Comparison of ENCODE assay signal across 17 mouse cellular contexts in the genomic region with DNA sequence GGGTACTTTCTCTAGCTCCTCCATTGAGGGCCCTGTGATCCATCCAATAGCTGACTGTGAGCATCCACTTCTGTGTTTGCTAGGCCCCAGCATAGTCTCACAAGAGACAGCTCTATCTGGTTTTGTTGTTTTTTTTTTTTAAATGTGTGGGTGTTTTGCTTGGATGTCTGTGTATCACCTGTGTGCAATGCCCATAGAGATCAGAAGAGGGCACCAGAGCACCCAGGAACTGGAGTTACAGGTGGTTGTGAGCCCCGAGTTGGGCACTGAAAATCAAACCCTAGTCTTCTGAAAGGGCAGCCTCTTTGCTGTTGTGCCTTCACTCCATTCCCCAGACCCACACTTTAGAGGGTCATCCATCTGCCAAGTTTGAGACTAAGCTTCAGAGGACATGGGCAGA. TPM values are rescaled to one million over a fixed set of nuclear protein-coding genes. Genes with fewer than 3 reads are reported as not detected.
A peak's percentile ranks its signal among the peaks of the same experiment; 100 is the strongest.
DNase-seq lines count a peak whose midpoint lies in the region; ATAC-seq and TF ChIP-seq lines count a peak whose summit lies in the region.
"Had no signal": no experiment of that assay in that cellular context is flagged by ENCODE, and none has a peak within 500 bp of the region (broad histone marks: within the 10 kb centered on the region; RNA-seq: fewer than 3 reads in every experiment).

No protein-coding gene starts in this region.

- no peak overlapping the region for H3K27ac ChIP-seq in intestine, postnatal 0 days (ENCODE audit: low read depth, low read length)
- H3K27ac ChIP-seq in intestine, embryonic 15.5 days: no peak overlapping the region
- no peak overlapping the region for H3K27ac ChIP-seq in lung, postnatal 0 days (ENCODE audit: low read length)
- no peak overlapping the region for H3K27ac ChIP-seq in ES-E14 (ENCODE audit: insufficient read depth, low read depth, low read length, poor library complexity, severe bottlenecking)
- H3K27ac ChIP-seq in stomach, postnatal 0 days (replicated peaks): no peak overlapping the region
- no peak overlapping the region for H3K27ac ChIP-seq in hindbrain, embryonic 16.5 days (ENCODE audit: low read depth, low read length)
- H3K27ac ChIP-seq: embryonic facial prominence, embryonic 12.5 days; forebrain, embryonic 15.5 days; heart, embryonic 15.5 days; hindbrain, embryonic 10.5 days; limb, embryonic 15.5 days had no signal

- no peak overlapping the region for H3K4me3 ChIP-seq in intestine, postnatal 0 days (ENCODE audit: low read depth, low read length)
- H3K4me3 ChIP-seq in intestine, embryonic 15.5 days (replicated peaks): no peak overlapping the region
- no peak overlapping the region for H3K4me3 ChIP-seq in lung, postnatal 0 days (ENCODE audit: low read depth, low read length)
- no peak overlapping the region for H3K4me3 ChIP-seq in ES-E14 (ENCODE audit: insufficient read depth in 1 of 2, low read depth in 1 of 2, low read length in 2 of 2, poor library complexity in 1 of 2, severe bottlenecking in 1 of 2)
- H3K4me3 ChIP-seq in stomach, postnatal 0 days (ENCODE audit: low read depth, low read length): no peak overlapping the region
- H3K4me3 ChIP-seq in hindbrain, embryonic 16.5 days (ENCODE audit: low read length): no peak overlapping the region
- H3K4me3 ChIP-seq: embryonic facial prominence, embryonic 12.5 days; forebrain, embryonic 15.5 days; heart, embryonic 15.5 days; hindbrain, embryonic 10.5 days; limb, embryonic 15.5 days had no signal

- no peaks in the 10 kb centered on the region for H3K9me3 ChIP-seq in intestine, postnatal 0 days (ENCODE audit: control insufficient read depth)
- H3K9me3 ChIP-seq in intestine, embryonic 15.5 days: no peaks in the 10 kb centered on the region
- no peaks in the 10 kb centered on the region for H3K9me3 ChIP-seq in lung, postnatal 0 days (ENCODE audit: low read length)
- no peaks in the 10 kb centered on the region for H3K9me3 ChIP-seq in ES-E14 (ENCODE audit: control insufficient read depth, insufficient read depth, low read depth, low read length)
- no peaks in the 10 kb centered on the region for H3K9me3 ChIP-seq in stomach, postnatal 0 days (ENCODE audit: control insufficient read depth, low read length)
- peaks cover 3% of the 10 kb centered on the region; the same call in 1 of the 2 replicates for H3K9me3 ChIP-seq in hindbrain, embryonic 16.5 days (ENCODE audit: control insufficient read depth, low read length)
- H3K9me3 ChIP-seq: embryonic facial prominence, embryonic 12.5 days; forebrain, embryonic 15.5 days; heart, embryonic 15.5 days; limb, embryonic 15.5 days had no signal

- in situ Hi-C loops in ES-E14 (cut with MboI; ENCODE audit: low sequenced_read_pairs in 2 of 2, unreplicated experiment in 2 of 2): no loop called here

- peak; percentile 44 for TF ChIP-seq CTCF in intestine, postnatal 0 days (IDR thresholded peaks at IDR 0.05; ENCODE audit: low read depth)
- TF ChIP-seq CTCF in lung, postnatal 0 days (IDR thresholded peaks at IDR 0.05): peak; percentile 30
- peak; percentile 38 for TF ChIP-seq CTCF in stomach, postnatal 0 days (IDR thresholded peaks at IDR 0.05; ENCODE audit: low read depth)

- 91% methylated on average over 1 of the region's 1 CpGs for WGBS in intestine, postnatal 0 days
- 92% methylated on average over 1 of the region's 1 CpGs for WGBS in intestine, embryonic 15.5 days
- 71% methylated on average over 1 of the region's 1 CpGs for WGBS in lung, postnatal 0 days
- WGBS in stomach, postnatal 0 days: 96% methylated on average over 1 of the region's 1 CpGs
- 92% methylated on average over 1 of the region's 1 CpGs for WGBS in hindbrain, embryonic 16.5 days

- no peak for ATAC-seq in intestine, postnatal 0 days
- ATAC-seq in intestine, embryonic 15.5 days: no peak
- no peak for ATAC-seq in lung, postnatal 0 days
- no peak for ATAC-seq in stomach, postnatal 0 days (ENCODE audit: low FRiP score, low TSS enrichment)
- no peak for ATAC-seq in hindbrain, embryonic 16.5 days
- ATAC-seq: forebrain, embryonic 15.5 days; intestine, embryonic 16.5 days; Patski had no signal

- no peak for DNase-seq in lung, postnatal 0 days (ENCODE audit: low spot score)
- DNase-seq in lung, postnatal 10 days: no peak
- DNase-seq in ES-E14 (ENCODE audit: low read depth, low spot score): no peak
- no peak for DNase-seq in stomach, postnatal 0 days (ENCODE audit: low spot score)
- DNase-seq: adrenal gland, postnatal 25 days; cerebellum, adult 8-10 months; kidney, postnatal 14 days had no signal

- no peak overlapping the region for H3K9ac ChIP-seq in intestine, postnatal 0 days (ENCODE audit: low read depth, low read length)
- no peak overlapping the region for H3K9ac ChIP-seq in intestine, embryonic 15.5 days
- no peak overlapping the region for H3K9ac ChIP-seq in lung, postnatal 0 days (replicated peaks; ENCODE audit: low read depth)
- no peak overlapping the region for H3K9ac ChIP-seq in ES-E14 (ENCODE audit: insufficient read depth, low read depth, low read length, poor library complexity, severe bottlenecking)
- H3K9ac ChIP-seq in stomach, postnatal 0 days (ENCODE audit: low read length): no peak overlapping the region
- no peak overlapping the region for H3K9ac ChIP-seq in hindbrain, embryonic 16.5 days (ENCODE audit: low read depth, low read length)
- H3K9ac ChIP-seq: embryonic facial prominence, embryonic 12.5 days; forebrain, embryonic 15.5 days; heart, embryonic 15.5 days; limb, embryonic 15.5 days had no signal

- 0 out of 2 replicates have a peak, but pooled peaks cover 4% of the 10 kb centered on the region for H3K4me1 ChIP-seq in intestine, postnatal 0 days (replicated peaks; ENCODE audit: control insufficient read depth, insufficient read depth, low read length)
- peaks cover 12% of the 10 kb centered on the region; the same call in 1 of the 2 replicates for H3K4me1 ChIP-seq in intestine, embryonic 15.5 days (replicated peaks)
- H3K4me1 ChIP-seq in lung, postnatal 0 days (ENCODE audit: insufficient read depth, low read depth, low read length): peaks cover 8% of the 10 kb centered on the region; the same call in 1 of the 2 replicates
- peaks cover 6 to 13% of the 10 kb centered on the region in 2 experiments; a peak in 3 of 4 replicates for H3K4me1 ChIP-seq in ES-E14 (ENCODE audit: control insufficient read depth in 2 of 2, insufficient read depth in 2 of 2, low read length in 2 of 2, poor library complexity in 1 of 2)
- peaks cover 5% of the 10 kb centered on the region; the same call in 1 of the 2 replicates for H3K4me1 ChIP-seq in stomach, postnatal 0 days (replicated peaks; ENCODE audit: control insufficient read depth, insufficient read depth)
- H3K4me1 ChIP-seq in hindbrain, embryonic 16.5 days (ENCODE audit: control insufficient read depth, insufficient read depth, low read depth, low read length): peaks cover 21% of the 10 kb centered on the region

- no peak for TF ChIP-seq EP300 in lung, postnatal 0 days (IDR thresholded peaks at IDR 0.05)
- TF ChIP-seq EP300 in stomach, postnatal 0 days (optimal IDR thresholded peaks at IDR 0.05): no peak

- H3K36me3 ChIP-seq in intestine, postnatal 0 days (ENCODE audit: control insufficient read depth, insufficient read depth): no peaks in the 10 kb centered on the region
- no peaks in the 10 kb centered on the region for H3K36me3 ChIP-seq in intestine, embryonic 15.5 days
- no peaks in the 10 kb centered on the region for H3K36me3 ChIP-seq in lung, postnatal 0 days (ENCODE audit: insufficient read depth, low read length)
- H3K36me3 ChIP-seq in ES-E14 (ENCODE audit: control insufficient read depth, insufficient read depth, low read length, poor library complexity, severe bottlenecking): no peaks in the 10 kb centered on the region
- no peaks in the 10 kb centered on the region for H3K36me3 ChIP-seq in stomach, postnatal 0 days (ENCODE audit: control insufficient read depth, insufficient read depth, low read length)
- H3K36me3 ChIP-seq in hindbrain, embryonic 16.5 days (ENCODE audit: control insufficient read depth, insufficient read depth, low read length): no peaks in the 10 kb centered on the region
- H3K36me3 ChIP-seq: forebrain, embryonic 15.5 days; heart, embryonic 15.5 days; hindbrain, embryonic 10.5 days; limb, embryonic 15.5 days had no signal

- no peak overlapping the region for H3K4me2 ChIP-seq in intestine, postnatal 0 days (replicated peaks; ENCODE audit: low read depth)
- no peak overlapping the region for H3K4me2 ChIP-seq in intestine, embryonic 15.5 days (replicated peaks)
- H3K4me2 ChIP-seq in lung, postnatal 0 days (replicated peaks; ENCODE audit: low read depth, low read length): no peak overlapping the region
- no peak overlapping the region for H3K4me2 ChIP-seq in stomach, postnatal 0 days (replicated peaks; ENCODE audit: low read depth)
- no peak overlapping the region for H3K4me2 ChIP-seq in hindbrain, embryonic 16.5 days (ENCODE audit: low read length)
- H3K4me2 ChIP-seq: embryonic facial prominence, embryonic 12.5 days; forebrain, embryonic 15.5 days; heart, embryonic 15.5 days; limb, embryonic 15.5 days had no signal

- H3K27me3 ChIP-seq in intestine, postnatal 0 days (replicated peaks; ENCODE audit: control insufficient read depth, insufficient read depth, low read length): no peaks in the 10 kb centered on the region
- no peaks in the 10 kb centered on the region for H3K27me3 ChIP-seq in intestine, embryonic 15.5 days (replicated peaks)
- H3K27me3 ChIP-seq in lung, postnatal 0 days (replicated peaks; ENCODE audit: insufficient read depth, low read length): no peaks in the 10 kb centered on the region
- no peaks in the 10 kb centered on the region for H3K27me3 ChIP-seq in stomach, postnatal 0 days (ENCODE audit: control insufficient read depth, insufficient read depth, low read length)
- no peaks in the 10 kb centered on the region for H3K27me3 ChIP-seq in hindbrain, embryonic 16.5 days (replicated peaks; ENCODE audit: control insufficient read depth, insufficient read depth, low read length)
- H3K27me3 ChIP-seq: embryonic facial prominence, embryonic 12.5 days; forebrain, embryonic 15.5 days; heart, embryonic 15.5 days; limb, embryonic 15.5 days; Patski had no signal

TF ChIP-seq in ES-E14, 5 proteins besides CTCF, POLR2A, EP300 and RAD21 (continues in another document):
- no peak for TF ChIP-seq HCFC1 (IDR thresholded peaks at IDR 0.05; ENCODE audit: borderline replicate concordance, insufficient read depth, low read length)
- no peak for TF ChIP-seq CHD2 (IDR thresholded peaks at IDR 0.05; ENCODE audit: low read depth, low read length)
- TF ChIP-seq ZC3H11A (IDR thresholded peaks at IDR 0.05; ENCODE audit: borderline replicate concordance, low read depth, low read length): 0 out of 2 replicates have a peak, but pooled peaks have one; percentile 46
- TF ChIP-seq MAFK (IDR thresholded peaks at IDR 0.05; ENCODE audit: insufficient read depth, low read depth, low read length): no peak

RNA-seq across cellular contexts. Expression of a gene that starts 13.7 kb away (rescaled TPM):
- 13.3 and 14.9 TPM in 2 replicates for polyA plus RNA-seq in intestine, postnatal 0 days (2015; fragmentation: Nextera tagmentation; extraction: Ambion mirVana)
- polyA plus RNA-seq in intestine, embryonic 15.5 days (2015; fragmentation: Nextera tagmentation; extraction: Ambion mirVana): 14.1 and 16.1 TPM in 2 replicates
- polyA plus RNA-seq in lung, postnatal 0 days (2015; fragmentation: Nextera tagmentation; extraction: Ambion mirVana): 19.5 and 24.1 TPM in 2 replicates
- total RNA-seq in ES-E14 (2012; rRNA removed): 21.9 and 25.7 TPM in 2 replicates
- 10.1 and 10.2 TPM in 2 replicates for polyA plus RNA-seq in stomach, postnatal 0 days (2015; fragmentation: Nextera tagmentation; extraction: Ambion mirVana)
- 8.0 and 8.2 TPM in 2 replicates for polyA plus RNA-seq in hindbrain, embryonic 16.5 days (2015; fragmentation: Nextera tagmentation; extraction: Ambion mirVana)
